Mouse (Mus musculus) spleen, adult 10 weeks (tissue): Measurements from ENCODE around the gene Pfn2. TPM values are rescaled to one million over a fixed set of nuclear protein-coding genes. Genes with fewer than 3 reads are reported as not detected.

Experiments used
- polyA plus RNA-seq: library from polyadenylated mRNA; stranded (reverse); fragments of 350-450 nt; fragmentation: Illumina TruSeq; extraction: RNeasy Lipid Tissue Mini Kit (QIAGEN cat#74804); gene quantifications from one replicate; pipeline ENCODE4 v1.2.3, GENCODE M21; 2015; ENCODE audit warnings: low replicate concordance; ENCODE audit not compliant: insufficient read depth

Gene Pfn2
- 9.4 TPM for polyA plus RNA-seq

GRCm38 (mm10) chr3:57847760-57848185 lies at the start of gene Pfn2:
Gene Pfn2 (minus strand): TSS chr3:57848079.

Other genes starting within 250 kb of the Pfn2 start
- 46.0 TPM for gene Commd2, start 196.4 kb downstream of the Pfn2 start, polyA plus RNA-seq
- gene Ankub1, start 155.3 kb downstream of the Pfn2 start, polyA plus RNA-seq = 0.46 TPM
- gene Rnf13, start 112.0 kb downstream of the Pfn2 start, polyA plus RNA-seq = 91.6 TPM